Mouse (Mus musculus) olfactory bulb, adult 2 months (tissue): ENCODE measurements around the gene Tango2. TPM values are rescaled to one million over a fixed set of nuclear protein-coding genes. Genes with fewer than 3 reads are reported as not detected.

Experiments used
- H3K27ac ChIP-seq: fragments of 200-500 bp; 2 replicates; pipeline ENCODE4 v1.5.1; 2012; ENCODE audit warnings: low read depth, low read length; ENCODE audit not compliant: insufficient read depth
- H3K4me1 ChIP-seq: fragments of 200-500 bp; 2 replicates; pipeline ENCODE4 v1.6.1; 2012; ENCODE audit warnings: low read length; ENCODE audit not compliant: control insufficient read depth, insufficient read depth
- H3K4me3 ChIP-seq: fragments of 200-500 bp; 2 replicates; pipeline ENCODE4 v1.5.1; 2012; ENCODE audit warnings: mild to moderate bottlenecking, low read depth, low read length, moderate library complexity; ENCODE audit not compliant: insufficient read depth
- CTCF ChIP-seq: fragments of 200-500 bp; IDR thresholded peaks from 2 replicates; pipeline ENCODE4 v1.5.1; 2012; ENCODE audit warnings: low read depth, mild to moderate bottlenecking, low read length, moderate library complexity; ENCODE audit not compliant: insufficient read depth
- POLR2A ChIP-seq: fragments of 200-500 bp; IDR thresholded peaks from 2 replicates; pipeline ENCODE4 v1.6.1; 2012; ENCODE audit warnings: mild to moderate bottlenecking, low read depth, low read length, moderate library complexity; ENCODE audit not compliant: insufficient read depth
- WGBS: fragments of 180-500 bp; shearing (Covaris S2); methylation state at CpG from one replicate; pipeline ENCODE4 v1.1.7; 2018; 5-methylcytosine and 5-hydroxymethylcytosine counted together
- polyA plus RNA-seq: library from polyadenylated mRNA; stranded (reverse); fragments of >200 nt; gene quantifications from 2 replicates; pipeline ENCODE4 v1.2.4, GENCODE M21; 2012; ENCODE audit warnings: low replicate concordance; ENCODE audit not compliant: missing spikeins, insufficient read depth, insufficient read length

Tango2 gene
- polyA plus RNA-seq, 1 experiment, result not detected

- Histone ChIP-seq H3K27ac (no peak overlapping the region), H3K4me1 (peaks cover 18% of the 10 kb centered on the region), H3K4me3 (no peak overlapping the region)
- TF ChIP-seq POLR2A (no peak), CTCF (no peak)
- 63% methylated on average over 10 of the region's 10 CpGs for WGBS
Observed at GRCm38 (mm10) chr16:18250828-18251790, 96.8 kb downstream of the Tango2 start.

Other genes starting within 250 kb of the Tango2 start
- gene Rtn4r, start 220.5 kb downstream of the Tango2 start, polyA plus RNA-seq, result not detected in 2 replicates
- not detected in 2 replicates for gene Ccdc188, start 130.2 kb downstream of the Tango2 start, polyA plus RNA-seq
- gene Zdhhc8, start 113.0 kb downstream of the Tango2 start, polyA plus RNA-seq, result not detected in 2 replicates
- gene Trmt2a, start 99.4 kb downstream of the Tango2 start, polyA plus RNA-seq, result not detected in 2 replicates
- not detected in 2 replicates for gene Ranbp1, start 99.4 kb downstream of the Tango2 start, polyA plus RNA-seq
- gene Gm49776, start 89.8 kb downstream of the Tango2 start, polyA plus RNA-seq, result not detected in 2 replicates
- not detected in 2 replicates for gene Dgcr8, start 58.9 kb downstream of the Tango2 start, polyA plus RNA-seq
- gene Arvcf, start 79 bp upstream of the Tango2 start, polyA plus RNA-seq, result 956 TPM in 1 of 2 replicates, not detected in the other
- gene Txnrd2, start 78.3 kb upstream of the Tango2 start, polyA plus RNA-seq, result not detected in 2 replicates
- gene Comt, start 78.7 kb upstream of the Tango2 start, polyA plus RNA-seq, result not detected in 2 replicates
- gene Gnb1l, start 150.6 kb upstream of the Tango2 start, polyA plus RNA-seq, result not detected in 2 replicates
- not detected in 2 replicates for gene Rtl10, start 150.8 kb upstream of the Tango2 start, polyA plus RNA-seq
- not detected in 2 replicates for gene Tbx1, start 242.6 kb upstream of the Tango2 start, polyA plus RNA-seq